Comparison of ENCODE assay signal across 12 mouse cellular contexts in the genomic region with DNA sequence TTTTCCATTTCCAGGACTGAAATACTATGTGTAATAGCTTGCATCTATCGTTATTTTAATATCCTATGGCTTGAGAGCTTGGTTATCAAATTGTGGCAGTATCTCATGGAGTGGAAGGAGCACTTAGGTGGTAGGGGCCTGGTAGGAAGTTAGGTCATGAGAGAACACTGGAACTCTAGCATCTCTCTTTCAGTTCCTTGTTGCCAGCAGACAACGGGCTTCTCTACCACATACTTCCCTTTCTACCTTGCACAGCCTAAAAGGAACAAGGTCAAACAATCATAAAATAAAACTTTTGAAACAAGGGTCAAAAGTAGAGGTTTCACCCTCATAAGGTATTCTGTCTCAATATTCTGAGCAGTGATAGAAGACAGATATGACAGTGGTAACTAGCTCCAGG. TPM values are rescaled to one million over a fixed set of nuclear protein-coding genes. Genes with fewer than 3 reads are reported as not detected.
"Had no signal": no experiment of that assay in that cellular context is flagged by ENCODE, and none has a peak within 500 bp of the region (broad histone marks: within the 10 kb centered on the region; RNA-seq: fewer than 3 reads in every experiment).

No protein-coding gene starts in this region.

- DNase-seq: kidney, adult 8-10 months; kidney, postnatal 25 days; layer of hippocampus, adult 9-11 months; layer of hippocampus, postnatal 36 days; lung, embryonic 14.5 days; lung, postnatal 10 days; right cerebral cortex, adult 18-20 months; right cerebral cortex, postnatal 25 days; thymus, postnatal 36 days had no signal

- ATAC-seq: intestine, postnatal 0 days; midbrain, embryonic 15.5 days had no signal

RNA-seq across cellular contexts. Expression of a gene that starts 38.3 kb away (rescaled TPM):
- polyA plus RNA-seq: small intestine, adult 2 months had no signal
